Mouse (Mus musculus) MEL (cell line): ENCODE data around the gene Tbc1d1.

Experiments used
- CTCF ChIP-seq, 3 experiments: IDR thresholded peaks in 2 of 3; conservative IDR thresholded peaks in 1 of 3; 2 replicates each; pipeline ENCODE4 v1.5.1; 2011 to 2012; ENCODE audit warnings: low read length in 3 of 3, low read depth in 2 of 3, mild to moderate bottlenecking in 2 of 3, improper control_type of control experiment in 1 of 3, inconsistent platforms in 1 of 3, mixed read lengths in 1 of 3, moderate library complexity in 1 of 3; ENCODE audit not compliant: control insufficient read depth in 1 of 3, insufficient read depth in 1 of 3, poor library complexity in 1 of 3, severe bottlenecking in 1 of 3
- EP300 ChIP-seq, 2 experiments: IDR thresholded peaks; 2 replicates each; pipeline ENCODE4 v1.6.1; 2011; ENCODE audit warnings: improper control_type of control experiment in 2 of 2, low read length in 2 of 2, low read depth in 1 of 2, mild to moderate bottlenecking in 1 of 2
- GATA1 ChIP-seq: IDR thresholded peaks from 2 replicates; pipeline ENCODE4 v1.6.1; 2011; ENCODE audit warnings: low read depth, low read length, improper control_type of control experiment
- HCFC1 ChIP-seq: IDR thresholded peaks from 2 replicates; pipeline ENCODE4 v1.6.1; 2012; ENCODE audit warnings: low read depth, mild to moderate bottlenecking, inconsistent platforms, low read length, improper control_type of control experiment, moderate library complexity
- JUND ChIP-seq: IDR thresholded peaks from 2 replicates; pipeline ENCODE4 v1.6.1; 2011; ENCODE audit warnings: low read depth, mild to moderate bottlenecking, improper control_type of control experiment, low read length
- RAD21 ChIP-seq: IDR thresholded peaks from 2 replicates; pipeline ENCODE4 v1.6.1; 2011; ENCODE audit warnings: mild to moderate bottlenecking, low read depth, low read length, improper control_type of control experiment
- TCF12 ChIP-seq: IDR thresholded peaks from 2 replicates; pipeline ENCODE4 v1.6.1; 2014; ENCODE audit warnings: low read depth, mild to moderate bottlenecking, inconsistent platforms, low read length, improper control_type of control experiment, moderate library complexity
- ZMIZ1 ChIP-seq: IDR thresholded peaks from 2 replicates; pipeline ENCODE4 v1.6.1; 2012; ENCODE audit warnings: low read depth, mild to moderate bottlenecking, inconsistent platforms, low read length, improper control_type of control experiment, moderate library complexity
- ZNF384 ChIP-seq: IDR thresholded peaks from 2 replicates; pipeline ENCODE4 v1.6.1; 2012; ENCODE audit warnings: low read depth, mild to moderate bottlenecking, inconsistent platforms, low read length, improper control_type of control experiment

GRCm38 (mm10) chr5:64112360-64112759 is 43.7 kb upstream of the Tbc1d1 start:
- TF ChIP-seq JUND = no peak
- TF ChIP-seq ZNF384 = no peak
- TF ChIP-seq ZMIZ1 = no peak
- no peak for TF ChIP-seq GATA1
- TF ChIP-seq HCFC1 = no peak
- no peak for TF ChIP-seq CTCF (IDR thresholded peaks at IDR 0.05 in 2 of 3, conservative IDR thresholded peaks at IDR 0.05 in 1 of 3; ENCODE audit: control insufficient read depth in 1 of 3, insufficient read depth in 1 of 3, low read depth in 2 of 3, low read length in 3 of 3, poor library complexity in 1 of 3, severe bottlenecking in 1 of 3)
- TF ChIP-seq RAD21 = no peak
- TF ChIP-seq EP300 (IDR thresholded peaks at IDR 0.05; ENCODE audit: low read depth in 1 of 2, low read length in 2 of 2) = no peak
- TF ChIP-seq TCF12 = no peak
